Mouse (Mus musculus): ENCODE data around the gene Rnpep. TPM values are rescaled to one million over a fixed set of nuclear protein-coding genes. Genes with fewer than 3 reads are reported as not detected.

Rnpep gene
- polyA plus RNA-seq, 1 experiment, result 54.4 TPM

DNA sequence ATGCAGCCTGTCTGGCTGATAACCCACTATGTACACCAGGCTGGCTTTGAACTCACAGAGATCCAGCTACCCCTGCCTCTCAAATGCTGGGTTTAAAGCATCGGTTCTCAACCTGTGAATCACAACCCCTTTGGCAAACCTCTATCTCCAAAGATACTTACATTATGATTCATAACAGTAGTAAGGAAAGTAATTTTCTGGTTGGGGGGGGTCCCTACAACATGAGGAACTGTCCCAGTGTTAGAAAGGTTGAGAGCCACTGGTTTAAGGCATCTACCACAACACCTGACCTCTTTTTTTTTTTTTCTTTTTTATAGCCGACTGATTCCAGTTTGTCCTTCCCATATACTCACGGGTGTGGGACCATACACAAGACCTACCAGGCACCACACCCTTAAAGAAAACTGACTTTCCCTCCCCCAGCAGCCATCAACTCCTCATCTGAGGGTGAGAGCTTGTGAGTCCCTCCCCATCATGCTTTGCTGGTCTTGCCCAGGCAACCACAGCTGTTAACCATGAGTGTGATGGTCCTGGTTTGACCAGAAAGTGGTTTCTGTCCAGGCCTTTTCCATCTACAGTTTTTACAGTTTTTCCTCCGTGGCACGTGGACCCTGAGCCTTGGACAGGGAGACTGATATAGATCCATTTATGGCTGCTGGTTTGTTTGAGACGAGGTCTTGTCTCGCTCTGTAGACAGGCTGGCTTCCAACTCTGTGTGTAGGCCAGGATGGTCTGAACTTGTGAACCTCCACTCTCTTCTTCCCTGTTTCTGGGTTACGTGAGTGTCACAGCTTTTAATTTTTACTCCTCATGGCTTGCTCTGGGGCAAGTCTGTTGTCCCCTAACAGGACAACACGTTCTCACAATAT, 69.9 kb downstream of the Rnpep start:
- Histone ChIP-seq H3K4me1 (ENCODE audit: control insufficient read depth, insufficient read depth, low read length) (no peaks in the 10 kb centered on the region), H3K4me3 (replicated peaks; ENCODE audit: insufficient read depth, low read depth, low read length) (no peak overlapping the region), H3K27ac (ENCODE audit: insufficient read depth, low read length) (no peak overlapping the region), H3K27me3 (ENCODE audit: control insufficient read depth, insufficient read depth, low read length) (no peaks in the 10 kb centered on the region)
- DNase-seq, result no peak
- WGBS, result 90% methylated on average over 9 of the region's 9 CpGs
- TF ChIP-seq POLR2A (IDR thresholded peaks at IDR 0.05; ENCODE audit: borderline replicate concordance, insufficient read depth, low read length), result no peak
- no peak for TF ChIP-seq CTCF (IDR thresholded peaks at IDR 0.05; ENCODE audit: borderline replicate concordance, insufficient read depth, low read depth, low read length)

Other genes starting within 250 kb of the Rnpep start
- 2.9 and 3.0 TPM in 2 replicates for gene Lgr6, start 178.8 kb downstream of the Rnpep start, polyA plus RNA-seq (2012; rRNA removed)
- 0.25 and 0.29 TPM in 2 replicates for gene Ptpn7, start 151.4 kb downstream of the Rnpep start, polyA plus RNA-seq (2012; rRNA removed)
- 285 and 297 TPM in 2 replicates for gene Arl8a, start 137.3 kb downstream of the Rnpep start, polyA plus RNA-seq (2012; rRNA removed)
- 555 and 600 TPM in 2 replicates for gene Gpr37l1, start 116.4 kb downstream of the Rnpep start, polyA plus RNA-seq (2012; rRNA removed)
- 0.34 and 0.63 TPM in 2 replicates for gene Elf3, start 25.5 kb downstream of the Rnpep start, polyA plus RNA-seq (2012; rRNA removed)
- 104 and 110 TPM in 2 replicates for gene Timm17a, start 29.7 kb upstream of the Rnpep start, polyA plus RNA-seq (2012; rRNA removed)
- gene Lmod1, start 40.7 kb upstream of the Rnpep start, polyA plus RNA-seq (2012; rRNA removed), result 0.47 and 0.59 TPM in 2 replicates
- 130 and 147 TPM in 2 replicates for gene Shisa4, start 91.2 kb upstream of the Rnpep start, polyA plus RNA-seq (2012; rRNA removed)
- gene Ipo9, start 146.4 kb upstream of the Rnpep start, polyA plus RNA-seq (2012; rRNA removed), result 139 and 157 TPM in 2 replicates